ENCODE assay signal across 8 mouse cellular contexts in the genomic region with DNA sequence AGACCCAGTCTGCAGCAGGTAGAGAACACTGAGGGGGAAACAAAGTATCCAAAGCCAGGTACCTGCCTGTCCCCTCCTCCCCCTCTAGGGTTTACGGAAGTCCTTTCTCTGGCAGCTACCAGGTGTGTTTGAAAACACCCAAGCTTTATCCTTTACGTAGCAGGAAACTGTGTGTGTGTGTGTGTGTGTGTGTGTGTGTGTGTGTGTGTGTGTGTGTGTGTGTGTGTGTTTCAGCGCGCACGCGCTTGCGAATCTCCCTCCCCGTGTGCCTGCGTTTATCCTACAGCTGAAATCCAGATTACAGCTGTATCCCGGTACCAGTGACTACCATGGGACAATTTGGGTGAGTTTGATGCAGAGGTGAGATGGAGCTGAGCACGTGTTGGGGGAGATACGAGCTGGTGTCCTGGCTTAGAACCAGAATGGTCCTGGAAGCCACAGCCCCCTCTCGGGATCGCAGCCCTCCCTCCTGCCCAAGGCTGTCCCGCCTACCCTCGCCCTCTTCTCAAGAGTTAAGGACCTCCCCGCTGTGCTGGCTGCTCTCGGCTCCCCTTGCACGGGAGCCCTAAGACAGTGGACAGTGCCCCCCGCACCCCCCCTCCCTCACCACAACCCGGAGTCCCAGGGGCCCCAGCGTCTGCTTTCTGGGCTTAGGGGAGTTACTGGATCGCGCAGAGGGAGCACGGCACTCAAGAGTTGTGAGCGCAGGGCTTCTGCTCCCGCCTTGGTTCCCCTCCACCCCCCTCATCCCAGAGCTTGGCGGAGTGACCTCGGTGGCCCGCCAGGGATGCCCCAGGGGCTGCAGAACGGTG.
A peak's percentile ranks its signal among the peaks of the same experiment; 100 is the strongest.
DNase-seq lines count a peak whose midpoint lies in the region; ATAC-seq and TF ChIP-seq lines count a peak whose summit lies in the region.

No protein-coding gene starts in this region.

- peaks cover 44% of the 10 kb centered on the region for H3K4me1 ChIP-seq in heart, embryonic 12.5 days (replicated peaks)
- H3K4me1 ChIP-seq in ES-E14 (ENCODE audit: control insufficient read depth in 2 of 2, insufficient read depth in 2 of 2, low read length in 2 of 2, poor library complexity in 1 of 2) = peaks cover 0 to 2% of the 10 kb centered on the region in 2 experiments; a peak in 1 of 4 replicates
- peaks cover 9% of the 10 kb centered on the region for H3K4me1 ChIP-seq in lung, postnatal 0 days (ENCODE audit: insufficient read depth, low read depth, low read length)

- peaks cover 18% of the 10 kb centered on the region for H3K27me3 ChIP-seq in heart, embryonic 12.5 days (replicated peaks)
- no peaks in the 10 kb centered on the region for H3K27me3 ChIP-seq in lung, postnatal 0 days (replicated peaks; ENCODE audit: insufficient read depth, low read length)

- H3K4me2 ChIP-seq in heart, embryonic 12.5 days = peak overlapping the region; percentile 82
- peak overlapping the region; percentile 60 for H3K4me2 ChIP-seq in lung, postnatal 0 days (replicated peaks; ENCODE audit: low read depth, low read length)

- H3K9me3 ChIP-seq in heart, embryonic 12.5 days (replicated peaks) = no peaks in the 10 kb centered on the region
- no peaks in the 10 kb centered on the region for H3K9me3 ChIP-seq in ES-E14 (ENCODE audit: control insufficient read depth, insufficient read depth, low read depth, low read length)
- no peaks in the 10 kb centered on the region for H3K9me3 ChIP-seq in lung, postnatal 0 days (ENCODE audit: low read length)

- H3K4me3 ChIP-seq in heart, embryonic 12.5 days = peak overlapping the region; percentile 45
- peak overlapping the region; percentile 67 to 68 for H3K4me3 ChIP-seq in ES-E14 (ENCODE audit: insufficient read depth in 1 of 2, low read depth in 1 of 2, low read length in 2 of 2, poor library complexity in 1 of 2, severe bottlenecking in 1 of 2)
- H3K4me3 ChIP-seq in lung, postnatal 0 days (ENCODE audit: low read depth, low read length) = peak overlapping the region; percentile 24

- no peak for TF ChIP-seq CTCF in lung, postnatal 0 days (IDR thresholded peaks at IDR 0.05)

- H3K9ac ChIP-seq in heart, embryonic 12.5 days = peak overlapping the region; percentile 54
- peak overlapping the region; percentile 58; the same call in 1 of the 2 replicates for H3K9ac ChIP-seq in ES-E14 (ENCODE audit: insufficient read depth, low read depth, low read length, poor library complexity, severe bottlenecking)
- H3K9ac ChIP-seq in lung, postnatal 0 days (replicated peaks; ENCODE audit: low read depth) = no peak overlapping the region

- peak; percentile 63 for ATAC-seq in heart, embryonic 12.5 days (ENCODE audit: insufficient number of reproducible peaks, low FRiP score)
- ATAC-seq in granulocyte monocyte progenitor cell, adult 5-6 weeks (replicated peaks; ENCODE audit: poor library complexity, severe bottlenecking) = 0 out of 2 replicates have a peak, but pooled peaks have one; percentile 18
- ATAC-seq in lung, postnatal 0 days = peak; percentile 40; the same call in 1 of the 2 replicates

- no peak for DNase-seq in heart, postnatal 10 days
- no peak for DNase-seq in ES-E14 (ENCODE audit: low read depth, low spot score)
- DNase-seq in lung, postnatal 0 days (ENCODE audit: low spot score) = peak; percentile 30
- peak; percentile 66 for DNase-seq in testis, postnatal 10 days (ENCODE audit: low spot score)
- no peak for DNase-seq in cerebellum, adult 8-10 months
- DNase-seq in cerebellum, postnatal 4 days (ENCODE audit: low spot score in 2 of 2) = no peak

- no peaks in the 10 kb centered on the region for H3K36me3 ChIP-seq in heart, embryonic 12.5 days
- no peaks in the 10 kb centered on the region for H3K36me3 ChIP-seq in ES-E14 (ENCODE audit: control insufficient read depth, insufficient read depth, low read length, poor library complexity, severe bottlenecking)
- no peaks in the 10 kb centered on the region for H3K36me3 ChIP-seq in lung, postnatal 0 days (ENCODE audit: insufficient read depth, low read length)

- WGBS in heart, embryonic 12.5 days = 4% methylated on average over 31 of the region's 31 CpGs
- under 1% methylated on average over 26 of the region's 31 CpGs for whole genome bisulfite sequencing in lung, postnatal 0 days

- in situ Hi-C loops in ES-E14 (cut with MboI; ENCODE audit: low sequenced_read_pairs in 2 of 2, unreplicated experiment in 2 of 2) = no loop called here

- no peak for TF ChIP-seq EP300 in lung, postnatal 0 days (IDR thresholded peaks at IDR 0.05)

- intact Hi-C loops in heart, postnatal 10 days (cut with DNase I) = no loop called here

- no peak overlapping the region for H3K27ac ChIP-seq in heart, embryonic 12.5 days (ENCODE audit: poor library complexity, severe bottlenecking)
- H3K27ac ChIP-seq in ES-E14 (ENCODE audit: insufficient read depth, low read depth, low read length, poor library complexity, severe bottlenecking) = no peak overlapping the region
- no peak overlapping the region for H3K27ac ChIP-seq in lung, postnatal 0 days (ENCODE audit: low read length)

TF ChIP-seq in ES-E14, 5 proteins besides CTCF, POLR2A, EP300 and RAD21:
- no peak for TF ChIP-seq CHD2 (IDR thresholded peaks at IDR 0.05; ENCODE audit: low read depth, low read length)
- TF ChIP-seq MAFK (IDR thresholded peaks at IDR 0.05; ENCODE audit: insufficient read depth, low read depth, low read length) = no peak
- no peak for TF ChIP-seq ZNF384 (IDR thresholded peaks at IDR 0.05; ENCODE audit: low read depth, low read length)
TF ChIP-seq in ES-E14: peak in this region for 0.

Comparison
In these comparisons a context has a peak if more than half of its experiments do, and no peak if none do; other contexts are left out.
1. DNase-seq: peak in lung, postnatal 0 days (single experiment) and testis, postnatal 10 days (single experiment); none in heart, postnatal 10 days (0 of 2), ES-E14 (single experiment), cerebellum, adult 8-10 months (single experiment) and cerebellum, postnatal 4 days (0 of 2).
2. Peak in every context shown above with its lines, with median percentiles within 50 percentile points of each other: ATAC-seq and H3K4me3 ChIP-seq.